Mouse (Mus musculus) midbrain, embryonic 15.5 days (tissue): ENCODE data around the gene Il15. TPM values are rescaled to one million over a fixed set of nuclear protein-coding genes. Genes with fewer than 3 reads are reported as not detected.

Source experiments
- ATAC-seq: fragments of 200-750 bp; cut with Nextera tagmentation; replicated peaks from 2 replicates; pipeline ENCODE4 v1.8.0; 2017; ENCODE audit warnings: moderate TSS enrichment
- H3K27ac ChIP-seq: fragments of 300-500 bp; sonication (generic); 2 replicates; pipeline ENCODE4 v1.5.1; 2015; ENCODE audit warnings: mild to moderate bottlenecking, inconsistent platforms
- H3K27me3 ChIP-seq: fragments of 300-500 bp; sonication (generic); replicated peaks from 2 replicates; pipeline ENCODE4 v1.6.1; 2015; ENCODE audit warnings: inconsistent platforms
- H3K36me3 ChIP-seq: fragments of 300-500 bp; sonication (generic); replicated peaks from 2 replicates; pipeline ENCODE4 v1.6.1; 2015; ENCODE audit warnings: inconsistent platforms
- H3K4me1 ChIP-seq: fragments of 300-500 bp; sonication (generic); 2 replicates; pipeline ENCODE4 v1.6.1; 2015; ENCODE audit warnings: inconsistent platforms
- H3K4me2 ChIP-seq: fragments of 300-500 bp; sonication (generic); 2 replicates; pipeline ENCODE4 v1.6.1; 2015; ENCODE audit warnings: inconsistent platforms, mild to moderate bottlenecking, moderate library complexity
- H3K4me3 ChIP-seq: fragments of 300-500 bp; sonication (generic); 2 replicates; pipeline ENCODE4 v1.5.1; 2015; ENCODE audit warnings: mild to moderate bottlenecking, inconsistent platforms
- H3K9ac ChIP-seq: fragments of 300-500 bp; sonication (generic); 2 replicates; pipeline ENCODE4 v1.6.1; 2015; ENCODE audit warnings: mild to moderate bottlenecking, inconsistent platforms
- H3K9me3 ChIP-seq: fragments of 300-500 bp; sonication (generic); 2 replicates; pipeline ENCODE4 v1.6.1; 2016; ENCODE audit warnings: inconsistent platforms
- WGBS: fragments of 180-500 bp; shearing (Covaris S2); methylation state at CpG from one replicate; pipeline ENCODE4 v1.1.7; 2015; ENCODE audit warnings: mixed read lengths; 5-methylcytosine and 5-hydroxymethylcytosine counted together
- polyA plus RNA-seq: library from polyadenylated mRNA; unstranded; fragments of >200 nt; fragmentation: Nextera tagmentation; extraction: Ambion mirVana; gene quantifications from 2 replicates; pipeline ENCODE4 v1.2.1, GENCODE M21; 2015

Gene Il15
- polyA plus RNA-seq, 1 experiment from 2014 or later, result 1.1 TPM

DNA sequence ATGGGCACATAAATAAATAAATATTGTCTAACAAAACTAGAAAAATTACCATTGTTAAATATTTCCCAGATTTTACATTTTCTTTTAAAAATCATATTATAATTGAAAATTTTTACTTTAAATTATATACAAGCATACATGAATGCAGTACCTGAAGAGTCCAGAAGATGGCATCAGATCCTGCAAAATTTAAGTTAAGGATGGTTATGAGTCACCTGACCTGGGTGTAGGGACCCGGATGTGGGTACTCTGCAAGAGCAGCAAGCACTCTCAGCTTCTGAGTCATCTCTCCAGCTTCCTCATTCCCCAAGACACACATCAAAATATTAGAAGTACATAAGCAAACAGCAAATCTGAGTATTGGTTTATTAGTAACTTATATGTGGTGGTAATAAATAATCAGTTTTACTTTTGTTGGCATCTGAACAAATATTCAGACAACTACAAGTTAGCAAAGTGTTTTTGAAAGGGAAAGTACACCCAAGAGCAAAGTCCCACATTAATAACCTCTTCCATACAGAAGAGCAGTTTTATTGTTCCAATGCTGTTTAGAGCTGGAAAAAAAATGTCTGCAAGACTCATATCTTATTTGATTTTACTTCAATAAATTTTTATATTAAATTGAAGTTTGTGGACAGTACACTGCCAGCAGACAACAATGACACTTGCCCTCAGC is 51.6 kb downstream of the Il15 start:
- Histone ChIP-seq H3K36me3 (no peaks in the 10 kb centered on the region), H3K4me1 (no peaks in the 10 kb centered on the region), H3K9me3 (no peaks in the 10 kb centered on the region), H3K4me3 (no peak overlapping the region), H3K9ac (no peak overlapping the region), H3K27ac (no peak overlapping the region), H3K27me3 (no peaks in the 10 kb centered on the region), H3K4me2 (no peak overlapping the region)
- 59% methylated on average over 1 of the region's 1 CpGs for WGBS
- ATAC-seq, result no peak

- Histone ChIP-seq H3K4me1 (no peaks in the 10 kb centered on the region), H3K4me3 (no peak overlapping the region), H3K9ac (no peak overlapping the region), H3K4me2 (no peak overlapping the region), H3K27me3 (no peaks in the 10 kb centered on the region), H3K9me3 (no peaks in the 10 kb centered on the region), H3K36me3 (no peaks in the 10 kb centered on the region), H3K27ac (no peak overlapping the region)
- no peak for ATAC-seq
- WGBS, result 78% methylated on average over 2 of the region's 2 CpGs
Measured at GRCm38 (mm10) chr8:82349299-82349698, 53.7 kb downstream of the Il15 start.

DNA sequence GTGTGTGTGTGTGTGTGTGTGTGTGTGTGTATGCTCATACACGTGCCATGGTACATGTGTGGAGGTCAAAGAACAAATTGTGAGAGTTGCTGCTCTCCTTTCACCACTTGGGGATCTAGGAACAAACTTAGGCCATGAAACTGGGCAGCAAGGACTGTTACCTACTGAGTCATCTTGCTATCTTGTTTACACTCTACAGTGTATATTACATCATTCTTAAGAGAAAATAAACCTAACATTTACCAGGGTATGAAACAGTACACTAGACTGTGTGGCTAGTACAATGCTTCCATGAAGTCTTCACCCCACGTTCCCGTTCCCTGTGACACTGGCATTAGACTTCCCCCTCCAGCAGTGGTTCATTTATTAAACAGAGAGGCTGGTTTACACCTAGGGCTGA is 56.5 kb downstream of the Il15 start:
- ATAC-seq, result no peak
- 86% methylated on average over 3 of the region's 3 CpGs for WGBS

DNA sequence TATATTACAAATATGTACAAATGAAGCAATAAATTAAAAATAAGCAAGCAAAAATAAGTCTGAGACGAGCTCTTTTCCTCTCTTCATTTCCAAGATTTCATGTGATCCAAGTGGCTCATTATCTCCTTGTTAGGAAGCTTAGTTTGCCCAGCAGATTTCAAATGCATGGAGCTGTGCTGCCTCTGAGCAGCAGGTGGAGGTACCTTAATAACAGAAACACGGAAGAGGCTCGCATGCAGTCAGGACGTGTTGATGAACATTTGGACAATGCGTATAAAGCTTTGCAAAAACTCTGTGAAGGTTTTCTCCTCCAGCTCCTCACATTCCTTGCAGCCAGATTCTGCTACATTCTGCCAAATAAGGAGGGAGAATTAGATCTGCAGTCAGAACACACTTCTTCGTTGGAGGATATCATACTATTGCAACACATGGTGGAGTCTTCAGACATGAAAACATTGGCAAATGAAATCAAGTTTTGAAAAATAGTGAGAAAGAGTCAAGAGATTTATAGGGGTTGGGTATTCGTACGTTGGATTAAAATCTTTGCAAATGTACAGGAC is 71.3 kb downstream of the Il15 start:
- no peak for ATAC-seq

More for the DNA sequence above, 56.5 kb downstream of the Il15 start:
- Histone ChIP-seq H3K27me3 (no peaks in the 10 kb centered on the region), H3K4me2 (no peak overlapping the region), H3K36me3 (no peaks in the 10 kb centered on the region), H3K4me1 (no peaks in the 10 kb centered on the region), H3K9me3 (no peaks in the 10 kb centered on the region), H3K27ac (no peak overlapping the region), H3K4me3 (no peak overlapping the region), H3K9ac (no peak overlapping the region)

DNA sequence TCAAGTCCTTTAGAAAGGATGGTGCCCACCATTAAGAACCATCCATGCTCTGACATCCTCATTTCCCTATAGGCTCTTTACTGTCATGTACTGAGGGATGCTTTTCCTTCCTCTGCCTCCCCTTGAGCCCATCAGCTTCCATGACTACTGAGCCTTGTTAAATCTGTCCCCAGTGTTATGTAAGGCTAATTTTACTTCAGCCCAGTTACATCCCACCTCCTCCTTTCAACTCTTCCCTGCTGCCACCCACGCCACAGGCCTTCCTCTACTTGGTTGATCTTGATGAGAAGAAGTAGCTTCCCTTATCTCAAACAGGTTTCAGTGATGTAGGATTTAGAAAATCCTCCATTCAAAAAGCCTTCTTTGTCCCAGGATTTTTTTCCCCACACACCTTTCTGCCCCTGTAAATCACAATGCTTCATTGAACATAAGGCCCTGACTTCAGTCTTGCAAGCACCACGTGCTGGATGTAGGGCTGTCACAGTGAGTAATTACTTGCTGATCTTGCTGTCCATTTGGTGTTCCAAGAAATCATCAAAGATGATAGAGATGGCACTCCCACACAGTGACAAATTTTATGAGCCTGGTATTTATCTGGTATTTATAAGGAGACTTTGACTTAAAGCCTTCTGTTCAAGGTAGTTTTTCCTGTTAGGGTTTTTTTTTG is 74.9 kb downstream of the Il15 start:
- Histone ChIP-seq H3K36me3 (no peaks in the 10 kb centered on the region), H3K9ac (no peak overlapping the region), H3K4me2 (no peak overlapping the region), H3K27ac (no peak overlapping the region), H3K9me3 (no peaks in the 10 kb centered on the region), H3K27me3 (no peaks in the 10 kb centered on the region), H3K4me1 (no peaks in the 10 kb centered on the region), H3K4me3 (no peak overlapping the region)
- no peak for ATAC-seq
- WGBS, result 61% methylated on average over 2 of the region's 2 CpGs

More for the DNA sequence above, 71.3 kb downstream of the Il15 start:
- H3K27ac ChIP-seq, result no peak overlapping the region
- H3K36me3 ChIP-seq, result no peaks in the 10 kb centered on the region
- 87% methylated on average over 8 of the region's 8 CpGs for WGBS
- H3K4me1 ChIP-seq, result no peaks in the 10 kb centered on the region
- no peak overlapping the region for H3K4me2 ChIP-seq
- H3K9me3 ChIP-seq, result no peaks in the 10 kb centered on the region
- no peak overlapping the region for H3K4me3 ChIP-seq
- H3K9ac ChIP-seq, result no peak overlapping the region
- no peaks in the 10 kb centered on the region for H3K27me3 ChIP-seq

DNA sequence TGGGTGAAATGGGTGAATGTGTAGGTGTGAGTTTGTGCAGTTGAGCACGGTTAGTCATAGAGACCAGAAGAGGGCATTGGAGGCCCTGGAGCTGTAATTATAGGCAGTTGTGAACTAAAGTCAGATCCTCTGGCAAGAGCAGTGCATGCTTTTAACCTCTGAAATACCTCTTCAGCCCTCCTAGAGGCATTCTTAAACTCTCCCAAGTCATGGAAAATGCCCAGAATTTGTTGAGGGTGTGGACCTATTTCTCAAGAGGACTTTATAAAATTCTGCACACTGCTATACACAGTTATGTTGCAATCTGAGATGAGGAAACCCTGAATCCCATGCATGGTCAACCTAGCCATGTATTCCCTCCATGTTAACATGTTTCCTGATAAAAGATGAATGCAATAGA is 77.0 kb downstream of the Il15 start:
- Histone ChIP-seq H3K9me3 (no peaks in the 10 kb centered on the region), H3K27me3 (no peaks in the 10 kb centered on the region), H3K9ac (no peak overlapping the region), H3K4me2 (no peak overlapping the region), H3K4me3 (no peak overlapping the region), H3K36me3 (no peaks in the 10 kb centered on the region), H3K4me1 (no peaks in the 10 kb centered on the region), H3K27ac (no peak overlapping the region)
- 82% methylated on average over 1 of the region's 1 CpGs for WGBS
- ATAC-seq, result no peak

GRCm38 (mm10) chr8:82325586-82325985 is 77.4 kb downstream of the Il15 start:
- Histone ChIP-seq H3K4me2 (no peak overlapping the region), H3K9ac (no peak overlapping the region), H3K27ac (no peak overlapping the region), H3K9me3 (no peaks in the 10 kb centered on the region), H3K36me3 (no peaks in the 10 kb centered on the region), H3K4me3 (no peak overlapping the region), H3K27me3 (no peaks in the 10 kb centered on the region), H3K4me1 (no peaks in the 10 kb centered on the region)
- 86% methylated on average over 6 of the region's 6 CpGs for WGBS
- no peak for ATAC-seq

DNA sequence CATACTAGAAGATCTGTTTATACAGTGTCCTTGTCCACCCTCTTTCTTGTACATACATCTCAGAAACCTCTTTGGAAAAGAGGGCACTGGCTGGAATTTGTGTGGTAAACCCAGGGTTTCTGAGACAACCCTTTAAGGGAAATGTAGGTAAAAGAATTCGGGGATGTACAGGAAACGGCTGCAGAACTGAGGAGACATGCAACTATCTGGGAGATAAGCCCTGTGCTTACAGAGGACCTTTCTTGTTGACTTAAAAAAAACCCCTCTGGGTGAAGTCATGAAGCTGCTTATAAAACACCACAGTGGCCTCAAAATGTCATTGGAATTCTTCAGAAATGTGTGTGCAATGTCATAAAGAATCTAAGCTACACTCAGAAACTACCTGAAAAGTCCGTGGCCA is 85.6 kb downstream of the Il15 start:
- no peak overlapping the region for H3K4me3 ChIP-seq
- WGBS, result 88% methylated on average over 3 of the region's 3 CpGs
- no peak overlapping the region for H3K4me2 ChIP-seq
- no peaks in the 10 kb centered on the region for H3K27me3 ChIP-seq
- ATAC-seq, result no peak
- H3K4me1 ChIP-seq, result no peaks in the 10 kb centered on the region
- H3K9me3 ChIP-seq, result no peaks in the 10 kb centered on the region
- H3K36me3 ChIP-seq, result no peaks in the 10 kb centered on the region
- H3K9ac ChIP-seq, result no peak overlapping the region
- no peak overlapping the region for H3K27ac ChIP-seq

- 0 out of 2 replicates have a peak, but pooled peaks cover 6% of the 10 kb centered on the region for H3K4me1 ChIP-seq
- H3K4me3 ChIP-seq, result no peak overlapping the region
- H3K27me3 ChIP-seq, result no peaks in the 10 kb centered on the region
- no peak for ATAC-seq
- no peaks in the 10 kb centered on the region for H3K36me3 ChIP-seq
- no peak overlapping the region for H3K4me2 ChIP-seq
- H3K9ac ChIP-seq, result no peak overlapping the region
- no peaks in the 10 kb centered on the region for H3K9me3 ChIP-seq
- H3K27ac ChIP-seq, result no peak overlapping the region
- 4% methylated on average over 1 of the region's 1 CpGs for WGBS
Measured at GRCm38 (mm10) chr8:82306424-82306823, 96.6 kb downstream of the Il15 start.

DNA sequence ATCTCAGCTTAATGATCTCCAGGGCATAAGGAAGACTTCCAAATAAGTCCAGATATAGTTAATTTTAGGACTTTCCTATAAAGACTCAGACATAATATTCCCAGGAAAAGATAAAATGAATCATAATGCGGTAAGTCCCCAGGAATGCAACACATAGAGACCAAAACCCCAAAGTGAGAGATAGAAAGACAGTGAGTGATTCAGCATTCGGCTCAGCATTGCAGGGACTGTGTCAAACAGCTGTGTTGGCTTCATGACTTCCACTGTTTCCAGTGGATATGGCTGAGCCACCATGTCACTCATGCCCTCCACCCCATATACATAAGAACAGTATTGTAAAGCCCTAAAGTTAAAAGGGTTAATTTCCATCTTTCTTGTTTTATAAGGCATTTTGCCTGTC is 106.8 kb downstream of the Il15 start:
- no peaks in the 10 kb centered on the region for H3K36me3 ChIP-seq
- H3K9me3 ChIP-seq, result no peaks in the 10 kb centered on the region
- H3K9ac ChIP-seq, result no peak overlapping the region
- H3K4me1 ChIP-seq, result no peaks in the 10 kb centered on the region
- WGBS, result 88% methylated on average over 2 of the region's 2 CpGs
- no peak overlapping the region for H3K4me3 ChIP-seq
- no peak overlapping the region for H3K27ac ChIP-seq
- H3K27me3 ChIP-seq, result no peaks in the 10 kb centered on the region
- H3K4me2 ChIP-seq, result no peak overlapping the region
- no peak for ATAC-seq

DNA sequence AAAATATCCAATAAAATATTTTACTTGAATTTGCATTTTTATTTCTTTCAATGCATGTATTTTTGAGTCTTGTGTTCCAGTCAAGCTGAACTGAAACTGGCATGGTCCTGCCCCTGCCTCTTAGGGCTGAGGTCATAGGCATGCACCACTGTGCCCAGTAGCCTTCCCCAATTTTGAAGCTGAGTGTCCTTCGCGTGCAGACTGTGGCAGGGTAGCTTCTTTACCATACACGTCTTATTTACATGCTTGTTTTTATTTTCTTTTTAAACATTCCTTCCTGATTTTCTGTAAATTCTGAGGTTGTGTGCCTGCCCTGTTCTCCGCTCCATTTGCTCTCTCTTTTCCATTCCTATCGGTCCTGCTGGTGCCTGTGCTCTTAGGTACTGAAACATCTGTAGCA is 111.4 kb downstream of the Il15 start:
- WGBS, result 95% methylated on average over 5 of the region's 5 CpGs
- Histone ChIP-seq H3K9ac (no peak overlapping the region), H3K27ac (no peak overlapping the region), H3K4me2 (no peak overlapping the region), H3K36me3 (no peaks in the 10 kb centered on the region), H3K9me3 (no peaks in the 10 kb centered on the region), H3K4me3 (no peak overlapping the region), H3K4me1 (no peaks in the 10 kb centered on the region), H3K27me3 (no peaks in the 10 kb centered on the region)
- ATAC-seq, result no peak

DNA sequence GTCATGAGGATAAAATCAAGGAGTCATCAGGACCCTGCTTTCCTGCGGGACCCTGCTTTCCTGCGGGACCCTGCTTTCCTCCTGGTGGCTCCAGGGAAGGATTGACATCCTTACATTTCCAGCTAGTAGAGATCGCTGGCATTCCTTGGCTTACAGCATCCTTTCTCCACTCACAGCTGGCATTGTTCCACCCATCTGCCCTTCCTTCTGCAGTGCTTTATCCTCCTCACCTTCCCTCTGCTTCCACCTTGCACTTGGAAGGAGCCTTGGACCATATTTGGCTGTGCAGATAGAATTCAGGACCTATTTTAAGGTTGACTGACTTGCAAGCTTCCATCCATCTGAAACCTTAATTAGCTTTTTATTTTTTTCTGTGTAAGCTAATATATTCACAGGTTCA is 117.2 kb downstream of the Il15 start:
- Histone ChIP-seq H3K4me1 (no peaks in the 10 kb centered on the region), H3K4me3 (no peak overlapping the region), H3K36me3 (no peaks in the 10 kb centered on the region), H3K9me3 (no peaks in the 10 kb centered on the region), H3K4me2 (no peak overlapping the region), H3K9ac (no peak overlapping the region), H3K27ac (no peak overlapping the region), H3K27me3 (no peaks in the 10 kb centered on the region)
- WGBS, result 95% methylated on average over 3 of the region's 3 CpGs
- no peak for ATAC-seq

- Histone ChIP-seq H3K9me3 (no peaks in the 10 kb centered on the region), H3K27ac (no peak overlapping the region), H3K4me2 (no peak overlapping the region), H3K4me3 (no peak overlapping the region), H3K27me3 (no peaks in the 10 kb centered on the region), H3K4me1 (no peaks in the 10 kb centered on the region), H3K36me3 (no peaks in the 10 kb centered on the region), H3K9ac (no peak overlapping the region)
- ATAC-seq, result no peak
- 72% methylated on average over 5 of the region's 5 CpGs for WGBS
Measured at GRCm38 (mm10) chr8:82281995-82282394, 121.0 kb downstream of the Il15 start.
